Mouse (Mus musculus): ENCODE measurements around the gene Iqce.
A peak's percentile ranks its signal among the peaks of the same experiment; 100 is the strongest.

Gene Iqce

DNA sequence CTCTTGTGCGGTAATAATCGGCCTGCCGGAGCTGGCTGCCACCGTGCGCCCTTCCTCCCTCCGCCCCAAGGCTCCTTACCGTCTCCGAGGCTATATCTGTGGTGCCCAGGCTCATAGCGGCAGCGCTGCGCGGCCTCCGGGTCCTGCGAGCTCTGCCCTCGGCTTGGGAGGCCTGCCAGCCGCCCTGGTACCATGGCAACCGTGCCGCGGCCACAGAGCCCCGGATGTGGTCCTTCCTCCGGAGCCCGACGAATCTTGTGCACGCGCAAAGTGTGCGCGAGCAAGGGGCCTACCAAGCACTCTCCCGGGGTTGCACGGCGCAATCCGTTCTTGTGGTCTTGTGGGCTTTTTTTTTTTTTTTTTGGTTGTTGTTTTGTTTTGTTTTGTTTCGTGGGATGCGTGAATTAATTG, at the start of gene Iqce:
Gene Iqce (minus strand): TSS at position 276 of the 411 bp plus-strand sequence.
- peak; percentile 92 for DNase-seq (ENCODE audit: low read depth, low spot score)

DNA sequence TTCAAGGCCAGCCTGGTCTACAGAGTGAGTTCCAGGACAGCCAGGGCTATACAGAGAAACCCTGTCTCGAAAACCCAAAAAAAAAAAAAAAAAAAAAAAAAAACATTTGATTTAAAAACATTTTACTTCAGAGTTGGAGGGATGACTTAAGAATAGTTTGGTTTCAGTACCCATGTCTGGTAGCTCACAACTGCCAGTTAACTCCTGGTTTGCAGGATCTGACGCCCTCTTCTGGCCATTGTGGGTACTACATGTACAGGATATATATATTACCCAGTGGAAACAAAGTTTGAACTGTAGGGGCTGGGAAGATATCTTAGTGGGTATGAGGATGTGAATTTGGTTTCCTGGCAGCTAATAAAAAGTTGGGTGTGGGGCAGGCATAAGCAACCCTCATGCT, 48.7 kb upstream of the Iqce start:
- peak; percentile 54 for DNase-seq (ENCODE audit: low read depth, low spot score)

DNA sequence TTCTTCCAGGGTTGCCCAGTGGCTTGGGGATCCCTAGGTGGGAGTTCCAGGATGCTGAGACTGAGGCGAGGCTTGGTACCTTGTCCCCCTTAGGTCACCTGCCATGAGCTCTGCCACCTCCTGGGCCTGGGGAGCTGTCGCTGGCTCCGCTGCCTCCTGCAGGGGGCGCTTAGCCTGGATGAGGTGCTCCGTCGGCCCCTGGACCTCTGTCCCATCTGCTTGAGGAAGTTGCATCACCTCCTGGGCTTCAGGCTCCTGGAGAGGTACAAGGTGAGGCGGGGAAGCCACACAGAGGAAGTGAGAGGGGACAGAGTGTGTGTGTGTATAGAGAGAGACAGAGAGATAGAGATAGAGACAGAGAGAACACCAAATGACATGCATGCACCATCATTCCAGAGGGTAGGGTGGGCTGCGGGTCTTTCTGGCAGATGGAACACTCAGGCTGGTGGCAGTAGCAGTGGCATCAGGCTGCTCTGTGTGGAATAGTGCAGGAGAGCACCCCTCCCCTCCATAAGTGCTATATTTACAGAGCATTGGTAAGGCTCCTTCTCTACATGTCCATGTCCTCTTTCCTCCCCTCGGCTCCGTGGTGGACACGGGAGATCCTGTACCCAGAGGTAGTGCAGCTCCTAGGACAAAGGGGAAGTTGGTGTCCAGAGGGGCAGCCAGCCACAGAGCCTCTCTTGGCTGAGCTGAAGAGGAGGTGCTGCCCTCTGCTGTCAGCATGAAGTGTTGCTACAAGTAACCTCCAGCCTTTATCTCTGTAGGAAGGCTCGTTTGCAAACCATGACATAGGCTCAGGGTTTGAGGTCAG, 47.1 kb upstream of the Iqce start:
- peak; percentile 83 for DNase-seq (ENCODE audit: low read depth, low spot score)

DNA sequence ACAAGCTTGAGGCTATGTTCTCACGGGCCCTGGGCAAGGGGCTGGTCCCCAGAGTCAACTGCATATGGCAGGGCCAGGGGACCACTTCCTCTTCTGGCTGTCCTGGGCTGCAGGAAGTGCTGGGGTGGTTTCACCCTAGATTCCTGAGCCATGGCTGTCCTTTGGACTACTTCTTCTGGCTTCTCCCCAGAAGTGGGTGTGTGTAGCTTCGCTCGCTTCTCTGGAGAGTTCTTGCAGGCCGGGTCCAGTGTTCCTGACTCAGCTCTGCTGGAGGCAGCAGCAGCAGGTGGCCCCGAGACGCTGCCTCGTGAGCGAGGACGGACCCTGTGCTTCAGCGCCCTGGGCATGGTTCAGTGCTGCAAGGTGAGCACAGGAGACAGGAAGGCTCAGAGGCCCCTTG, 46.2 kb upstream of the Iqce start:
- no peak for DNase-seq (ENCODE audit: low read depth, low spot score)

DNA sequence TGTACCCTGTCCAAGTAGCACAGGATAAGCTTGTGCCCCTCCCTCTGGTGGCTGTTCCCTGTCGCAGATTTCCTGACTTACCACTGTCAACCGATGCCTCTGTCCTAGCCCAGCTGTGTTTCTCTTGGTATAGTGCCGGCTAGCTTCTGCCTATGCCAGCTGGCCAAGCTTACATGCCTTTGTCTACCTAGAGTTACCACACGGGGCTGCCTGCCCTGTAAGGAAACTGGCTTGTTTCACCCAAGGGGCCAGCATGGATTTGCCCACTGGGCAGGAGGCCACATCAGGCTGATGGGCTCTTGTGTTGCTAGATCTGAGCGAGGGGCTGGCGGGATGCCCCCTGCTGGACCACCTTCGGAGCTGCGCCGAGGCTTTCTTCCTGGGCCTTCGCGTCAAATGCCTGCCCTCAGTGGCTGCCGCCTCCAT, 41.5 kb upstream of the Iqce start:
- DNase-seq (ENCODE audit: low read depth, low spot score), result peak; percentile 58

DNA sequence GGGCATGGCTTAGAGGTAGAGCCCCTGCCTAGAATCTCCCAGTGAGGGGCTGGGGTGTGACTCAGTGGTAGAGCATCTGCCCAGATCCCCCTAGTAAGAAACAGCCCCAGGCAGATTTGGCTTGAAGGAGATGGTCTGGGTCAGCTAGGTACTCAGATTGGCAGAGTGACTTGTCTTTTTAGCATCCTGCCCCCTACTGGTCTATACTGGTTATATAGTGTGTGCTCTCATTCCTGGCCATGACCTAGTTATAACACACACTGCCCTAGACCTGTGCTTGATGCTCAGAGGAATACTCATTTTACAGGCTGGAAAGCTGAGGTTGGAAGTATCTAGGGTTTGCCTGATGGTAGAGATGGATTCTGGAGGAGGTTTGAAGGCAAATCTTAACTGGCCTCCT, 39.7 kb upstream of the Iqce start:
- peak; percentile 51 for DNase-seq (ENCODE audit: low read depth, low spot score)

DNA sequence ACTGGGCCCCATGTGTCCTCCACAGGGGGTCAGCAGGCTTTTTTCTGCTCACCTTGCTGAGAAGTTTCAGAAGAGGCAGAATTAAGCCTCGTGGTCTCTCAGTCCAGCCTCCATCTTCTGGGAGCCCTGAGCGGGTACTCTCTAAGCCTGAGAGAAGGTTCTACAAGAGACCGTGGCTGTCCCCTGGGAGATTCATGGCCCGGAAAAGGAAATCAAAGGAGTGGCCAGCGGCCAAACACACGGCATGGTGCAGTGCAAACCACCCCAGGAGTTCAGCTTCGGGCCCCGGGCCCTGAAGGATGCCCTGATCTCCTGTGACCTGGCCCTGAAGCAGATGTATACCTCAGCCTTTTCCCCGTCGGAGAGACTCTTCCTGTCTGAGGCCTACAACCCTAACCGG, 38.9 kb upstream of the Iqce start:
- no peak for DNase-seq (ENCODE audit: low read depth, low spot score)

DNA sequence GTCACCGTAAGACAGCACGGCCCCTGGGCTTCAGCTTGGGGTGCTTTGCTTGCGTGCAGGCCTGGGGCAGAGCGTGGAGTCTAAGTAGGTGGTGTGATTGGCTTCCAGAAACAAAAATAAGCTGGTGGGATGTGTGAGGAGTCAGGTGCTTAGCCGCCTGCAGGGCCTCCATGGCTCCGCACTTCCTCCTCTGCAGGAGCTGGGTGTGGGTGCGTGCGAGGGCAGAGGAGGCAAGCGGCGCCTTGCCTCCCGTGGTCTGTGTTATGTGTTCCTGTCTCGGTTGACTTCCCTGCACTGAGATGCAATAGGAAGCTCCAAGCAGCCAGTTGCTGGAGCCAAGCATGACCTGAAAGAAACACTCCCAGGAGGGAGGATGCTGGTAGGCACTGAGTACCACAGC, 37.6 kb upstream of the Iqce start:
- DNase-seq (ENCODE audit: low read depth, low spot score), result no peak

DNA sequence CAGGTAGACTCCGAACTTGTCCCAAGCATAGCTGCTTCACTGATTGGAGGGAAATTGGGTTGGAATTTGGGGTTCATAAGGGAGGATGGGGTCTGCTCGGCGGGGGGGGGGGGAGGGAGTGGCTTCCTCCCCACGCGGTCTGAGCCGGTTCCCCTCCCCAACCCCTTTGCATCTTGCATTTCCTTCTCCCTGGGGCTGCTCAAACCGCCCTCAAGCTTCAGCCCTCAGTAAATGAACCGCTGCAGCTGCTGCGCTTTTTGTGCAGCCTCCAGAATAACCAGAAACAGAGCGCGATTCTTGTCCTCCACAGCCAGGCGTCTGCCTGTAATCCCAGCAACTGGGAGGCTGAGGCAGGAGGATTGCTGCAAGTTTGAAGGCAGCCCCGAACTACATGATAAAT, 34.0 kb upstream of the Iqce start:
- peak; percentile 54 for DNase-seq (ENCODE audit: low read depth, low spot score)

DNA sequence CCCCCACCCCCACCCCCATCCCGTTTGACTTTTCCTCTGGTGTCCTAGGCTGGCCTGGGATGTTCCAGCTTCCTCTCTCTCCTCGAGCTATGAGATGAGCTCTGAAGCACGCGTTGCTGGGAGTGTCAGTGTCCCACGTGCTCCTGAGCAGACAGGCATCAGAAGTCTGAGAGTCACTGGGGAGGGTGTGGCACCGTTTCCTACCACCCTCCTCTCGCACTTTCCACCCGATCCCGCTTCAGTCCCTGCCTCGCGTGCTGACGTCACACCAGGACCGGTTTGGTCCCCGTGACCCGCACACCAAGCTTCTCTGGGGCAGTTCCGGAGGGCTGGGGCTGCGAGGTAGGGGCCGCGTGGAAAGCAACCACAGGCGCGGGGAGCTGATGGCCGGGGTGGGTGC, 33.1 kb upstream of the Iqce start:
- peak; percentile 87 for DNase-seq (ENCODE audit: low read depth, low spot score)

DNA sequence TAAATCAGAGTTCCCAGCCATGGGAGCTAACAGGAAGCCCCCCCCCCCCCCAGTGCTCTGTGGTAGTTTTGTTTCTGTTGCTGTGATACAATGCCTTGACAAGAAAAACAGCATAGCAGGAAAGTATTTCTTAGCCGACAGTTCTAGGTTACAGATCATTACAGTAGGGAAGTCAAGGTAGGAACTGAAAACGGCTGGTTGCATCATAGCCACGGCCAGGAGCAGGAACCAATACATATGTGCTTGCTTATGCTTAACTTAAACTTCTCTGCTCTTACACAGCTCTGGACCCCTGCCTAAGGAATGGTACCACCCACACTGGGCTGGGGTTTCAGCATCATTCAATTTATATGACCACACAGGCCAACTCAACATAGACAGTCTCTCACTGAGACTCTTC, 31.2 kb upstream of the Iqce start:
- no peak for DNase-seq (ENCODE audit: low read depth, low spot score)

DNA sequence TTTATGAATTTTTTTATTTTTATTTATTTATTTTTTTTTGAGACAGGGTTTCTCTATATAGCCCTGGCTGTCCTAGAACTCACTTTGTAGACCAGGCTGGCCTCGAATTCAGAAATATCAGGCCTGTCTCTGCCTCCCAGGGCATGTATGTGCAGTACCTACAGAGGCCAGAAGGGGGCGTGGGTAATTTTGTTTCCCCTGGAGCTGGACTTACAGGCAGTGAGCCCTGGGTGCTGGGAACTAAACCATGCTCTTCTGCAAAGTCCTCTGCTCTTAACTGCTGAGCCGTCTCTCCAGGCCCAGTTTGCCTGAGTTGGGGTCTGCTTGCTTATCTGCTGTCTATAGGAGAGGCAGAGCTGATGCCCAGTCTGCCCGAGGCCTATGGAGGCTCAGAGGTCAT, 30.0 kb upstream of the Iqce start:
- DNase-seq (ENCODE audit: low read depth, low spot score), result peak; percentile 71

DNA sequence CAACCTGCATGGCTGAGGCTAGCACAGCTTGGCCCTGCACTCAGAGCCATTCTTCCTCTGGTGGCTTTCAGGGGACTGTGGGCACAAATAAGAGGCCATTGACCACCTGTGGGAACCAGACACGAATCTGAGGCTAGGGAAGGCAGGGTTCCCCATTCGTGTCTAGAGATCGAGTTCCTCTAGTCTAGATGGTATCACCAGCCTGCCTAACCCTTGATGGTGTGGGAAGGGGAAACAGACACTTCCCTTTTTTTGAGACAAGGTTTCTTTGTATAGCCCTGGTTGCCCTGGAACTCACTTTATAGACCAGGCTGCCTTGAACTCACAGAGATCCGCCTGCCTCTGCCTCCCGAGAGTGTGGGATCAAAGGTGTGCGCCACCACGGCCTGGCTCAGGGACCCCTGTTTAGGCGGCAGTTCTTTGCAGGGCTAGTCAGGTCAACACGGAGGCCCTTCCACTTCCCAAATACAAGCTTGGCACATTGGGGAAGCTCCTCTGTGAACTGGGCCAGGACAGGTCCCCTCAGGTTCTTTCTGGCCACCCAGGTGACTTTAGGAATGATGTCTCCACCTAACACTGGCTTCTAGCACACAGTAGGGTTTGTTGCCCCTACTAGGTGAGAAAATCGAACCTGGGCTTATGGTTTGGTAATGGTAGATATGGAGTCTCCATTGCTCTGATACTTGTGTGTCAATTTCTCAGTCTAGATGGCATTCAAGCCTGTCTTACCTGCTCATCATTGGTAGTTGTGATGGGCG, 29.0 kb upstream of the Iqce start:
- no peak for DNase-seq (ENCODE audit: low read depth, low spot score)

DNA sequence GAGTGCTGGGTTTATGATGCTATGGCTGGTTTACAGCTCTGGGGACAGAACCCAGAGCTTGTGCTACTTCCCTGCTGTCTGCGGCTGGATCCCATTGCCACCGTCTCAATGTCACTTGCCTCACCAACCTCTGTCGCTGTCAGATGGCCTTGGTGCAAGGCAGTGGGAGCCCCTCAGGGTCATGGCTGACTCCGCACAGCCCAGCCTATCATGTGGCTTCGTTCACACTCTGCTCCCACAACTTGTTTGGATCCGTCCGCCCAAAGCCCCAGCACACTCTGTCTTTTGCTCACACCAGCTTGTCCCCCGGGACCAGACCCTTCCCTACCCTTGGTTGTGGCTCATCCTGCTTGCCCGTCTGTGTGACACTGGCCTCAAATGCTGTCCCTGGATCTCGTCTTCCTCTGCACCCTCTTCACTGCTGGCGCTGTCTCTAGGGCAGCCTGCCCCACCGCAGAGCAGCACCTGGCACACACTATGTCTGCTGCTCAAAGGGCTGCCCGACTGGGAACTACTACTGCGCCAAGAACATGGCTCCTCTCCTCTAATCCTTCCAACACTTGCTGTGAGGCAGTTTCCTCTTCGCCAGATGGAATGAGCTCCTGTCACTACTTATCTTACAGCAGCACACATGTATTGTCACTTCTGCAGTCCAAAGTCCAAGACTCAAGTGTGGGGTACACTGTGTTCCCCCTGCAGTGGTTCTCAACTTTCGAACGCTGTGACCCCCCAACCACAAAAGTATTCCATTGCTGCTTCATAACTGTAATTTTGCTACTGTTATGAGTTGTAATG, 25.0 kb upstream of the Iqce start:
- no peak for DNase-seq (ENCODE audit: low read depth, low spot score)

DNA sequence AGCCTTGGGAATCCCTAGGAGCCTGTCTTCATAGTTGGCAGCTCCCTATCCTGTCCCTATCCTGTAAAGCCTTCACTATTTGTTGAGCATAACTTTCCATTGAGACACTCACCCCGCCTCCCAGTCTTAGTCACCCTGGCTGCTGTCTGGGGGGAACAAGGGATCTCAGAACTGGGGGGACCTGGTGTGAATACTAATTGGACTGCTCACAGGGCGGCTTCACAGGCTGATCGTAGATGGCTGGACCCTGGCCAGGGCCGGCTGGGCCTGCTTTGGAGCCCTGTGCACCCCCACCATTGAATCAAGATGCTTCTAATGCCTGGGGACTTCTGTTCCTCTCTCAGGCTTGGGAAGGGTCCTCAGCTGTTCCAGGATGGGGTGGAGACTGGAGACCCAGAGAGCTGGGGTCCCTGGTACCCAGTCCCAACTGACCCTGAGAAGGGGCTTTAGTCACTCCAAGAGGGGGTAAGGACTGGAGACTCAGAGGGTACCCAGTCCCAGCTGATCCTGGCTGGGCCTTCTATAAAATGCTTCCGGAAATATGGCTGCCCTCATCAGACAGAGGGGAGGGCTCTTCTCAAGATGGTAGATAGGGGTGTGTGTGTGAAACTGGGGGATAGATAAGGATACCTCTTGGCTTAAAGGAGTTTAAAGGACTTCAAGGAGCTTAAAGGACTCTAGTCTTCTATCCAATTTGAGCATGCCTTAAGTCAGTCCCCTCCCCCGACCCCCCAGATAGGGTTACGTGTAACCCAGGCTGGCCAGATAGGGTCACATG, 24.1 kb upstream of the Iqce start:
- DNase-seq (ENCODE audit: low read depth, low spot score), result no peak

DNA sequence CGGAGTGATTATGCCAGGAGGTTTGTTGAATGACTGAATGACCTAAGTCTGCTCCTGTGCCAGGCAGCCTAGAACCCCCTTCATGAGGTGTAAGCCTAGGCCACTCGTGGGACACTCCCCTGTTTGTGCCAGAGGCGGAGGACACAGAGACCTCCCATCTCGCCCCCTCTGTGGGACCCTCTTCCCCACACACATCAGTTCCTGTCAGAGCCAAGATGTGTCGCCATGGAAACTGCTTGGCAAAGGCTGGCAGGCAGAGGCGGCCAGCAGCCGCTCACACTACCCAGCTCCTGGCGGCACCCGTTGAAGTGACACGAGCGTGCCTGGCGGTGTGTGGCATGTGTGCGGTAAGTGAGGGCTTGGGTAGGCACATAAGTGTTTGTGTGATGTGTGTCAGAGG, 21.6 kb upstream of the Iqce start, which contains the start of gene Amz1:
Gene Amz1 (plus strand): TSS at position 306 of the 400 bp plus-strand sequence.
- DNase-seq (ENCODE audit: low read depth, low spot score), result no peak

DNA sequence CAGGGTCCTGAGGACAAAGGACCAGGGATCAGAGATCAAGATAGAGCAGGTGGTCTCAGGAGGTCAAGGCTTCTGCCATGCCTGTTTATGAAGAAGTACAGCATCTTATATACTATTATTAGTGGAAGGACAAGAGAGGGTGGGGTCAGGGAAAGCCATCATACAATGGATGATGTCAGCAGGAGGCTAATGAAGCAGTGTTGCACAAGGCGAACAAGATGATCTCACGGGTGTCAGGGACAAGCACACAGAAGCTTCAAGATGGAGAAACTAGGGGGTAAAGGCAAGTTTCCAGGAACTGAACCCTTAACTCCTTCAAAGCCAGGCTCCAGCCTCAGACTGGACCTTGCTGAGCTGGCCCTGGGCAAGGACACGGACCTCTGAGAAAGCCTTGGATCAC, 19.9 kb upstream of the Iqce start:
- no peak for DNase-seq (ENCODE audit: low read depth, low spot score)

DNA sequence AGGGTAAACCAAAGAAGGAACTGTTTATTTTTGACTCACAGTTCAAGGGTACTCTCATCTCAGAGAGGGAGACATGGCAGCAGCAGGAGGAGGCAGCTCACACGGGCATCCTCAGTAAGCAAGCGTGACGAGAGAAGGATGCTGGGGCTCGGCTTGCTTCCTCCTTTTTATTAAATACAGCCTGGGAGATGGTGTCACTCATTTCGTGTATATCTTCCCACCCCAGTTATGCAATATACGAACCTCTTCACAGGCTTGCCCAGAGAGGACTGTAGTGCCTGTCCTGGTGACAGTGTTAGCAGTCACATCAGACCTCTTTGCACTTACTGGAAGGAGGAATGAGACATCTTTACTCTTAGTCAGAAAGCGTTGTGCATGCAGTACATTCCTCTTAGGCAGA, 18.6 kb upstream of the Iqce start:
- no peak for DNase-seq (ENCODE audit: low read depth, low spot score)

DNA sequence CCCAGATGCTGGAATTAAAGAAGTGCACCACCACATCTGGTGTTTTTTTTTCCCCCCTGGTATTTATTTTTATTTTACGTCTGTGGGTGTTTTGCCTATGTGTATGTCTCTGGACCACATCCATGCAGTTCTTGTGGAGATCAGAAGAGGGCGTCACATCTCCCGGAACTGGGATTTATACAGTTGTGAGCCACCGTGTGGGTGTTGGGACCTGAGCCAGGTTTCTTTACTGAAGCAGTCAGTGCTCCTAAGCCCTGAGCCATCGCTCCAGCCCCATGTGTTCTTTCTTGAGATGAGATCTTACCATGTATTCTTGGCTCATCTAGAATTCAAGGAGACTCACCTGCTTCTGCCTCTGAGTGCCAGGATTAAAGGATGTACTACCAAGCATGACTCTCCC, 8.9 kb upstream of the Iqce start:
- no peak for DNase-seq (ENCODE audit: low read depth, low spot score)

DNA sequence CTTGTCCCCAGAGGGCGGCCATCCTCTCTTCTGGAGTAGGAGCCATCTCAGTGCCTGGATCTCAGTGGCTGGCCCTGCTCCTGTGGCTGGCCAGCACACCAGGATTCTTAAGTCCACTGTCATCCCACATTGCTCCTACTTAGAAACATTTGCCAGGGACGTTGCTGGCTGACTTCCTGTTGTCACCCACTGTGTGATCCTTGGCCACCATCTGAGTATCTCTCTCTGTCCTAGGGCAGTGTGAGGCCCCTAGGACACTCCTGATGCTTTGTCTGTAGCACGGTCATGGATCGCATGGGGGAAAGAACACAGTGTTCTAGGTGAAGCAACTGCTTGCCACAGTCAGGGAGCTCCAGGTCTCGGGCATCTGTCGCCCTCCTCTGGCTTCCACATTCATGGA, 8.1 kb upstream of the Iqce start:
- DNase-seq (ENCODE audit: low read depth, low spot score), result no peak

DNA sequence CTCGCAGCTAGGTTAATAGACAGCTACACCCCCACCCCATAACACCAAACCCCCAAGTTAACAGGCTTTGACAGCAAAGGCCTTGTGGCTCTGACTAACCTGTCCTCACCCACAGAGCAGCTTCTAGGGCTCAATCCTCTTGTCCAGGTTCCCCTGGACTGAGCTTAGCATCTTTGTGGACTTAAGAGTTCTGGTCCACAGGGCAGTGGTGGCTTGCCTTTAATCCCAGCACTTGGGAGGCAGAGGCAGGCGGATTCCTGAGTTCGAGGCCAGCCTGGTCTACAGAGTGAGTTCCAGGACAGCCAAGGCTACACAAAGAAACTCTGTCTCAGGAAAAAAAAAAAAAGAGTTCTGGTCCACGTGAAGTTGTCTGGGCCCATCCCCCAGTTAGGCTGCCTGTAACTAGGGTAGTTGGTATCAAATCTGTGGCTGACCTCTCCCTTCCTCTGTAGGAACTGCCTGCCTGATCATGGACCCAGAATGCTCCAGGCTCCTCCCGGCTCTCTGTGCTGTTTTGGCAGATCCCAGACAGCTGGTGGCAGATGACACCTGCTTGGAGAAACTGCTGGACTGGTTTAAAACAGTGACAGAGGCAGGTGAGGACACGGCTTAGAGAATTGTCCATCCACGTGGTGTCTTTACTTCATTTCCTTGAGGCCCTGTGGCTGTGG, 3.5 kb upstream of the Iqce start:
- DNase-seq (ENCODE audit: low read depth, low spot score), result no peak
